Mouse (Mus musculus): Measurements from ENCODE around the gene Slc44a1.

GRCm38 (mm10) chr4:53461026-53461425 is 20.8 kb downstream of the Slc44a1 start:
- no peak for TF ChIP-seq GATA1 (IDR thresholded peaks at IDR 0.05; ENCODE audit: low read length)
- TF ChIP-seq TAL1 (IDR thresholded peaks at IDR 0.05; ENCODE audit: low read length): no peak
